Mouse (Mus musculus) forebrain, embryonic 15.5 days (tissue): ENCODE results near the gene Gmpr. TPM values are rescaled to one million over a fixed set of nuclear protein-coding genes. Genes with fewer than 3 reads are reported as not detected.
A peak's percentile ranks its signal among the peaks of the same experiment; 100 is the strongest.

Experiments used
- ATAC-seq: fragments of 200-750 bp; cut with Nextera tagmentation; replicated peaks from 2 replicates; pipeline ENCODE4 v1.8.0; 2017; ENCODE audit warnings: mild to moderate bottlenecking, moderate TSS enrichment, moderate library complexity
- H3K27ac ChIP-seq: fragments of 300-500 bp; sonication (generic); replicated peaks from 2 replicates; pipeline ENCODE4 v1.5.1; 2015; ENCODE audit warnings: mild to moderate bottlenecking, inconsistent platforms
- H3K27me3 ChIP-seq: fragments of 300-500 bp; sonication (generic); 2 replicates; pipeline ENCODE4 v1.6.1; 2015; ENCODE audit warnings: inconsistent platforms
- H3K36me3 ChIP-seq: fragments of 300-500 bp; sonication (generic); 2 replicates; pipeline ENCODE4 v1.6.1; 2015; ENCODE audit warnings: mild to moderate bottlenecking, inconsistent platforms
- H3K4me1 ChIP-seq: fragments of 300-500 bp; sonication (generic); 2 replicates; pipeline ENCODE4 v1.6.1; 2015; ENCODE audit warnings: inconsistent platforms
- H3K4me2 ChIP-seq: fragments of 300-500 bp; sonication (generic); replicated peaks from 2 replicates; pipeline ENCODE4 v1.6.1; 2015; ENCODE audit warnings: mild to moderate bottlenecking, inconsistent platforms
- H3K4me3 ChIP-seq: fragments of 300-500 bp; sonication (generic); 2 replicates; pipeline ENCODE4 v1.5.1; 2015; ENCODE audit warnings: mild to moderate bottlenecking, inconsistent platforms
- H3K9ac ChIP-seq: fragments of 300-500 bp; sonication (generic); replicated peaks from 2 replicates; pipeline ENCODE4 v1.6.1; 2015; ENCODE audit warnings: mild to moderate bottlenecking, inconsistent platforms
- H3K9me3 ChIP-seq: fragments of 300-500 bp; sonication (generic); 2 replicates; pipeline ENCODE4 v1.6.1; 2016; ENCODE audit warnings: inconsistent platforms
- WGBS: fragments of 180-500 bp; shearing (Covaris S2); methylation state at CpG from one replicate; pipeline ENCODE4 v1.1.7; 2015; ENCODE audit warnings: mixed read lengths; 5-methylcytosine and 5-hydroxymethylcytosine counted together
- polyA plus RNA-seq: library from polyadenylated mRNA; unstranded; fragments of >200 nt; fragmentation: Nextera tagmentation; extraction: Ambion mirVana; gene quantifications from 2 replicates; pipeline ENCODE4 v1.2.1, GENCODE M21; 2015

Gmpr gene
- polyA plus RNA-seq, 1 experiment from 2014 or later, result 23.0 TPM

DNA sequence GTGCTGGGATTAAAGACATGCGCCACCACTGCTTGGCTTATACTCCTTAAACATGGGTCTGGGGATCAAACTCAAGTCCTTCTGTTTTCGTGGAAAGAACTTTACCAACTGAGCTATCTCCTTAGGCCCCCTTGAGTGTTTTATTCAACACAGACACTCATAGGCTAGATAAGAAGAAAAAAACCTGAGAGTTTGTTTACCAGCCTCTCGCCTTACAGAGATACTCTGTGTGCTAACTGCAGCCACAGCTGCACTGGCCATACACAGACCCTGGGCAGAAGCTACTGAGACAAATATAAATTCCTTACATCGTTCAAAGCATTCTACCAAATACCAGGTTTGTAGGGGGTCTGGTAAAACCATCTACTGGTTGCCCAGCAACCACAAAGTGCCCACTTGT is 51.1 kb downstream of the Gmpr start:
- 74% methylated on average over 4 of the region's 4 CpGs for WGBS
- ATAC-seq, result no peak
- H3K27ac ChIP-seq, result no peak overlapping the region
- no peak overlapping the region for H3K4me2 ChIP-seq
- no peaks in the 10 kb centered on the region for H3K36me3 ChIP-seq
- no peaks in the 10 kb centered on the region for H3K4me1 ChIP-seq
- H3K4me3 ChIP-seq, result no peak overlapping the region
- H3K9ac ChIP-seq, result no peak overlapping the region
- H3K27me3 ChIP-seq, result no peaks in the 10 kb centered on the region
- H3K9me3 ChIP-seq, result no peaks in the 10 kb centered on the region

DNA sequence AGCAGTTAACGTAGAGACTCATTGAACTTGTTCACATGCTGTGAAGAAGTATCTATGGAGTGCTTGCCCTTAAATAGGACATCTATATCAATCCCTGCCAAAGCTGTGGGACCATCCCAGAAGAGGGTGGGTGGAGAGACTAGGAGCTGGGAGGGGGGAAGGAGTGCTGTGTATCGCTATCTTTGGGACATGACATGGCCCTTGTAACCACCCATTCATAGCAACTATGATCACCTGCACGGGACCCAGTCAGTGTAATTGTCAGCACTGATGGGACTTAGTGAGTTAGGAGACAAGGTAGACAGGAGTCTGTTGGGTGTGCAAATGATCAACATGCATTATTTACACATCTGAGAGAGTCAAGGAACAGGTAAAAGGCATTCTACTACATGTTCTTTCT is 52.0 kb downstream of the Gmpr start:
- no peaks in the 10 kb centered on the region for H3K36me3 ChIP-seq
- H3K27ac ChIP-seq, result no peak overlapping the region
- WGBS, result 92% methylated on average over 3 of the region's 3 CpGs
- H3K9me3 ChIP-seq, result no peaks in the 10 kb centered on the region
- ATAC-seq, result no peak
- no peak overlapping the region for H3K4me2 ChIP-seq
- no peaks in the 10 kb centered on the region for H3K4me1 ChIP-seq
- no peaks in the 10 kb centered on the region for H3K27me3 ChIP-seq
- H3K4me3 ChIP-seq, result no peak overlapping the region
- no peak overlapping the region for H3K9ac ChIP-seq

DNA sequence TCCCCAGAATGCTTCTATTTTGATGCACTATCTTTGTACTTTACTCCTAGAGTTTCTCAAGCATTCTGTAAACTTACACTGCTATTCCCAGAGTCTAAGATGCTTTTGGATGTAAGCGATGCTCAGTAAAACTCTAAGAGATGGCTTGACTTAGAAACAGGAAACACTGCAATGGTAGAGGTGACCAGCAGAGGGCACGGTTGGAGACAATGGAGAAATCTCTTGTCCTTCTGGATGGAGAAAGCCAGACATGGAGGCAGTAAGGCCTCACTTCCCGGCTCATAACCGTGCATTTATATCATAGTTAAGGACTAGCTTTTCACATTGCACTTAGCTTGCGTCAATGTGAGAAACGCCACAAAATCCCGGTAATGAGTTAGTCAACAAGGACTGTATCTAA is 53.3 kb downstream of the Gmpr start:
- no peak for ATAC-seq
- Histone ChIP-seq H3K4me3 (no peak overlapping the region), H3K27me3 (no peaks in the 10 kb centered on the region), H3K9me3 (no peaks in the 10 kb centered on the region), H3K36me3 (no peaks in the 10 kb centered on the region), H3K4me1 (no peaks in the 10 kb centered on the region), H3K27ac (no peak overlapping the region), H3K4me2 (no peak overlapping the region), H3K9ac (no peak overlapping the region)
- 74% methylated on average over 7 of the region's 7 CpGs for WGBS

DNA sequence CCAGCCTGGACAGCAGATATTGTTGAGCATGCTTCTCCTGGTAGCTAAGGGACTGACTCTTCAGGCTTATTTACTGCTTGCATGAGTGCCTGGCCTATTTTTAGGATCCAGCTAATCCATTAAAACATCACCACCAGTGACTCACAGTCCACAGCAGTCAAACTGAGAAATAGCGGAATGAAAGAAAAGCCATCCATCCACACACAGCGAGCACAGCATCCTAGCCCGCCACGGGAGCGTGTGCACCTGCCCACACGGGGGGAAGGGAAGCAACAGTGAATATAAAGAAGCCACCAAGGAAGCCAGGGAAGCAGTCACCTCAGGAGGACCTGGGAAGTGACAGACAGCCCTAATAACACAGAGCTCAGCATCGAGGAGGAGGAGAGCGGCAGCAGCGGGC is 54.8 kb downstream of the Gmpr start:
- Histone ChIP-seq H3K4me1 (no peaks in the 10 kb centered on the region), H3K9me3 (no peaks in the 10 kb centered on the region), H3K4me3 (no peak overlapping the region), H3K36me3 (0 out of 2 replicates have a peak, but pooled peaks cover 5% of the 10 kb centered on the region), H3K4me2 (no peak overlapping the region), H3K27me3 (no peaks in the 10 kb centered on the region), H3K9ac (no peak overlapping the region), H3K27ac (no peak overlapping the region)
- WGBS, result 88% methylated on average over 9 of the region's 9 CpGs
- no peak for ATAC-seq

DNA sequence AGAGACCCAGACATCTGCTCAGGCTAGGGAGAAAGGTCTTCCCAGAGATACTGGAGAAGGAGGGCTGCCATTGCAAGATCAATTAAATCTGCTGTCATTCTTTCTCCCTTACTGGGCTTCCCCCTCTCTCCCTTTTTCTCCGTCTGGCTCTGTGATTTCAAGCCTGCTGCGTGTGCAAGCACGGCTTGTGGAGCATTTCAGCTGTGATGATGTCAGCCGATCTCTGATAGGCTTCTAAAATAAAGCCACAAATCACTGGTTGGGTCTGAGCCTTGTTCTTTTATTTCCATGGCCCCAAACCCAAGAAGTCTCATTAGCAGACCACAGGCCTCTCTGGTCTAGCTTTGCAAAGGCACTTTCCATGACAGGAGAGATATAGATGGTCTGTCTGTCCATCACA is 57.7 kb downstream of the Gmpr start:
- Histone ChIP-seq H3K4me3 (no peak overlapping the region), H3K4me1 (no peaks in the 10 kb centered on the region), H3K9ac (no peak overlapping the region), H3K36me3 (0 out of 2 replicates have a peak, but pooled peaks cover 5% of the 10 kb centered on the region), H3K27ac (no peak overlapping the region), H3K4me2 (no peak overlapping the region), H3K27me3 (no peaks in the 10 kb centered on the region), H3K9me3 (no peaks in the 10 kb centered on the region)
- ATAC-seq, result no peak
- WGBS, result 57% methylated on average over 4 of the region's 4 CpGs

DNA sequence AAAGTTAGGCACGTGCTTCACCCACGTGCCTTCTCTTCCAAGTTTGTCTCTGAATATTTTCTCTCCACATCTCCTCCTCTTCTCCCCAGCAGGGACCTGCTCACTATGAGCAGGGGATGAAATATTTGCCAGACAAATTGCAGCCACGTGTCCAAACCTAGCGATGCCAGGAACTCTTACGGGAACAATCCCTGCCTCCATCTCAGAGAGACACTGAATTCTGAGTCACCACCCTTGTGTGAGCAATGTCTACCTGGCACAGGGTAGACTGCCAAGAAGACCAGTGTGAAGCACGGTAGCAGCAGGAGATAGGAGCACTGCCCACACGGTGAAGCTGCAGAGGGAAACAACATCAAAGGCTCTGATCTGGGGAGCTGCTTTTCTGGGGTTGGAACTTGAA is 62.7 kb downstream of the Gmpr start:
- WGBS, result 77% methylated on average over 7 of the region's 7 CpGs
- H3K9ac ChIP-seq, result no peak overlapping the region
- no peaks in the 10 kb centered on the region for H3K27me3 ChIP-seq
- no peak overlapping the region for H3K27ac ChIP-seq
- H3K36me3 ChIP-seq, result 0 out of 2 replicates have a peak, but pooled peaks cover 5% of the 10 kb centered on the region
- no peak overlapping the region for H3K4me2 ChIP-seq
- H3K9me3 ChIP-seq, result no peaks in the 10 kb centered on the region
- H3K4me1 ChIP-seq, result peaks cover 10% of the 10 kb centered on the region
- no peak for ATAC-seq
- no peak overlapping the region for H3K4me3 ChIP-seq

DNA sequence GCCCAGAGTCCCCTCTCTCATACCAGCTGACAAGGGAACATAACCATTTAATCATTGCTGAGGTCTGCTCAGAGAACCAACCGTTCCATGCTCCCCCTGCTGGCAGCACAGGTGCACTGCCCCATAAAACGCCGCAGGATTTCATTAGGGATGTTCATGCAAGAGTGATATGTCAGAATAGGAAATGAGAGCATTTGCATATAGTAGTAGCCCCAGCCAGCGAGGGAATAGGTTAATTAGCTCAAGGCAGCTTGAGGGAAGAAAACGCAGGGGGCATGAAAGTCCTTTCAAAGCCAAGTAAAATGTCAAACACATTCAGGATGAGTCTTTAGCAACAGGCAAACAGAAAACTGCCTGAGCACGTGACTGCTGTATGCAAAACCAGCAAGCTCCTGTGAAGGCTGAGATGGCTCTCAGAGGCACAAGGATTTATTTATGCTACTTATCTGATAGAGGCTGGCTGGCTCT is 64.6 kb downstream of the Gmpr start:
- peak overlapping the region; percentile 20; the same call in 1 of the 2 replicates for H3K4me3 ChIP-seq
- H3K36me3 ChIP-seq, result no peaks in the 10 kb centered on the region
- H3K4me1 ChIP-seq, result peaks cover 10% of the 10 kb centered on the region
- WGBS, result 3% methylated on average over 6 of the region's 6 CpGs
- H3K4me2 ChIP-seq, result peak overlapping the region; percentile 29; the same call in 1 of the 2 replicates
- peak overlapping the region; percentile 62 for H3K27ac ChIP-seq
- peak; percentile 83 for ATAC-seq
- H3K27me3 ChIP-seq, result no peaks in the 10 kb centered on the region
- H3K9me3 ChIP-seq, result no peaks in the 10 kb centered on the region
- H3K9ac ChIP-seq, result no peak overlapping the region

DNA sequence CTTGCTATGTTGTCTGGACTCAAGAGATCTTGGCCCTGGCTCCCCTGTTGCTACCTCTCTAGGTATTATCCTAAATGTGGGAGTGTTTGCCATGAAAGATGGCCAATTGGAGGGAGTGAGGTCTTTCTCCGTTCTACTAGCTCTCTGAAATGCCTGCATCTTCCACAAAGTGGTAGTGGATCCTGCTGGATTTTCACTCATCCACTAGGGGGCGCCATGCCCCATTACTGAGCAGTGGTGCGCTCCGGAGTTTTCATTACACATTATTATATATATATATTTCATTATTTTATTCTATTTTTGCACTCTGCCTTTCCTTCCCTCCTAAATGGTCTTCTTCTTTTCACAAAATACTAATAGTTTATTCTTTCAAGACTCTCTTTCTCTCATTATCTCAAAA is 65.5 kb downstream of the Gmpr start:
- Histone ChIP-seq H3K4me3 (no peak overlapping the region), H3K4me1 (peaks cover 10% of the 10 kb centered on the region), H3K27ac (peak overlapping the region; percentile 62; the same call in 1 of the 2 replicates), H3K36me3 (no peaks in the 10 kb centered on the region), H3K9ac (no peak overlapping the region), H3K4me2 (no peak overlapping the region), H3K27me3 (no peaks in the 10 kb centered on the region), H3K9me3 (no peaks in the 10 kb centered on the region)
- WGBS, result 27% methylated on average over 4 of the region's 4 CpGs
- ATAC-seq, result no peak

DNA sequence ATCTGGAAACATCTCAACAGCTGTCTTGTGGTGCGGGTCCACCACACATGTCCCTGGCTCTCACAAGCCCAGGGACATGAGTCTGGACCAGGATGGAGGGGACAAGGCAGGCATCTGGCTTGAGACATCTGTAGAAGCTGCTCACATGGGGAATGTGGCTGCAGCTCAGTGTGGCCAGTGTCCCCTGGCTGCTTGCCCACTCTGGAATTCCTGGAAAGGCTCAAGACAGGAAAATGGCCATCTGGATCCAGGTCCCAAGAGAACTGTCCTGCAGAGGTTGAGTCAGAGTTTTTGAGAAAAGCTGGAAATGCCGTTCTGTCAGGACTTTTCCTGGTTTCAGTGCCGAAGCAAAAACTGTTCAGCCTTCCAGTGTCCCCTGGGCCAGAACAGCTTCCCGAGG is 68.9 kb downstream of the Gmpr start:
- Histone ChIP-seq H3K9ac (no peak overlapping the region), H3K9me3 (no peaks in the 10 kb centered on the region), H3K27me3 (no peaks in the 10 kb centered on the region), H3K36me3 (no peaks in the 10 kb centered on the region), H3K4me3 (no peak overlapping the region), H3K4me1 (peaks cover 10% of the 10 kb centered on the region), H3K27ac (0 out of 2 replicates have a peak overlapping the region, but pooled peaks have one; percentile 18), H3K4me2 (no peak overlapping the region)
- 86% methylated on average over 4 of the region's 4 CpGs for WGBS
- ATAC-seq, result no peak

DNA sequence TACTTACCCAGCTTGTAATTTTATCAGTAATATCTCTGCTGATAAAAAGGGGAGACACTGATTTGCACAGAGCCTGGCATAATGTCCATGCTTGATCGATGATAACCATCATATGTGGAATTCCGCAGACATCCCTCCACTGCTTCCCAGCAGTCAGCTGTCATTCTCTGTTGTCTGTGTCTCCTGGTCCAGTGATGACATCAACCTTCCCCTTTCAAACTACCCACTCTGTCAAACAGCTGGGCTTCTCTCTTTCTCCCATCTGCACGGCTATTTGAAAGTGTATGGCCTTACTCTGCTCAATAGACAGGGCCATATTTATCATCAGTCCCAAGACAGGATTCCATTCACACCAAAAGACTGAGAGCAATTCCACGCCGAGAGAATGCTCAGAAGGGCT is 70.1 kb downstream of the Gmpr start:
- no peak overlapping the region for H3K4me3 ChIP-seq
- no peak overlapping the region for H3K9ac ChIP-seq
- no peaks in the 10 kb centered on the region for H3K36me3 ChIP-seq
- ATAC-seq, result no peak
- H3K27ac ChIP-seq, result no peak overlapping the region
- 73% methylated on average over 5 of the region's 5 CpGs for WGBS
- no peaks in the 10 kb centered on the region for H3K9me3 ChIP-seq
- H3K4me1 ChIP-seq, result peaks cover 4% of the 10 kb centered on the region; the same call in 1 of the 2 replicates
- H3K27me3 ChIP-seq, result no peaks in the 10 kb centered on the region
- no peak overlapping the region for H3K4me2 ChIP-seq

DNA sequence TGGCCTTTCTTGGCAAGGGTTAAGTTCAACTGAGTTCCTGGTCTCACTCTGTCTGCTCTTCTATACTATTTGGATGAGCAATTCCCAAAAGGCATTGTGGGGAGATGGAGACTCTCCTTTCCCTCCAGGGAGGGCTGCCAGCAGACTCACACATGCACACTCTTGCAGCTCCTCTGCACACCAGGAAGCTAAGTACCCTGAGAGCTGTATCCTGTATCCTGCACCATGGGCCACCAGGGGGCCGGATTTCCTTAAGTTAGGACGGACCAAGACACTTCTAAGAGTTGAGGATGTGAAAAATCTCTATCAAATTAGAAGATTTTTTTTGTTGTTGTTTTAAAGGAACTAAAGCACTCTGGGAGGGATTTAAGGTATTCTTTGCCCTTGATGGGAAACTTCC is 70.5 kb downstream of the Gmpr start:
- Histone ChIP-seq H3K9me3 (no peaks in the 10 kb centered on the region), H3K27ac (no peak overlapping the region), H3K4me2 (no peak overlapping the region), H3K36me3 (no peaks in the 10 kb centered on the region), H3K4me1 (peaks cover under 1% of the 10 kb centered on the region; the same call in 1 of the 2 replicates), H3K4me3 (no peak overlapping the region), H3K27me3 (no peaks in the 10 kb centered on the region), H3K9ac (no peak overlapping the region)
- ATAC-seq, result no peak
- 60% methylated on average over 2 of the region's 2 CpGs for WGBS

DNA sequence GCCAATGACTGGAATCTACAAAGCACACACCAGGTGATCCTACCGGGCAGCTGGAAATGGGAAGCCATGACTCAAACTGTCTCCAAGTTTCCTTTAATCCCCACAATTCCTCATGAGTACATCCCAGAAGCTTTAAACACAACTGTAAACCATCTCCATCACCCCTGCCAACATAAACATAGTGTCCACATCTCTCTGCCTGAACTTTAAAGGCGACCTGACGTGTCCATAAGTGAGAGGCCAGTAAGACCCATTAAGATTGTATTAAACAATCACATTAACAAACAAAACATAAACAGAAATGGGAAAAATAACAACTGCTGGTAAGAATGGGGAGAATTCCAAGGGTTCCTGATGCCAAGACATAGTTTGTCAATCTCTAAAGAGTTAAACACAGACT is 72.5 kb downstream of the Gmpr start:
- Histone ChIP-seq H3K4me3 (no peak overlapping the region), H3K36me3 (no peaks in the 10 kb centered on the region), H3K4me2 (no peak overlapping the region), H3K9ac (no peak overlapping the region), H3K9me3 (no peaks in the 10 kb centered on the region), H3K27ac (no peak overlapping the region), H3K4me1 (no peaks in the 10 kb centered on the region), H3K27me3 (no peaks in the 10 kb centered on the region)
- WGBS, result 81% methylated on average over 3 of the region's 3 CpGs
- ATAC-seq, result no peak

DNA sequence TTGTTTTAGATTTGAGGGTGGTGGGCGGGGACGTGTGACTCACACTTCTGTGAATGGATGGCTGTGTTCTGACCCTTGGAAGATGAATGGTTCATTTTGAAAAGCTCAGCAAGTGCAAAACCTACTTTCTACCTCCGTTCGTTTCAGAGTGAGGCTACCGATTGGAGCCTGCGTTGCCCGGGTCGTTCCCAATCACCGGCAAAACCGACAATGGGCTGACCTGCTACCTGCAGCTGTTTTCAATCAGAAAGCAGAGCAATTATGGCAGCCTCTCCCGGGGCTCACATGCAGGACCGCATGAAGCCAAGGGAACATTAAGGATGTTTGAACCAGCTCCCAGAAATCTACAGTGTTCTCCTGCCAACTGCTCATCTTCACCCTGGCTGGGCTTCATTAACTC is 75.0 kb downstream of the Gmpr start:
- WGBS, result 53% methylated on average over 12 of the region's 12 CpGs
- Histone ChIP-seq H3K4me3 (no peak overlapping the region), H3K27me3 (no peaks in the 10 kb centered on the region), H3K9ac (no peak overlapping the region), H3K4me1 (no peaks in the 10 kb centered on the region), H3K4me2 (no peak overlapping the region), H3K9me3 (no peaks in the 10 kb centered on the region), H3K36me3 (no peaks in the 10 kb centered on the region), H3K27ac (peak overlapping the region; percentile 32; the same call in 1 of the 2 replicates)
- no peak for ATAC-seq
